Mouse (Mus musculus) kidney, embryonic 14.5 days (tissue): ENCODE results near the gene Pip5k1b. TPM values are rescaled to one million over a fixed set of nuclear protein-coding genes. Genes with fewer than 3 reads are reported as not detected.

Experiments
- ATAC-seq: fragments of 200-750 bp; cut with Nextera tagmentation; 2 replicates; pipeline ENCODE4 v1.8.0; 2017; ENCODE audit warnings: moderate number of reproducible peaks, mild to moderate bottlenecking, moderate TSS enrichment, moderate library complexity; ENCODE audit not compliant: low FRiP score, low TSS enrichment
- H3K27ac ChIP-seq: fragments of 300-500 bp; sonication (generic); 2 replicates; pipeline ENCODE4 v1.5.1; 2014; ENCODE audit warnings: low read depth, mild to moderate bottlenecking, low read length, moderate library complexity, mixed read lengths
- H3K27me3 ChIP-seq: fragments of 300-500 bp; sonication (generic); 2 replicates; pipeline ENCODE4 v1.6.1; 2014; ENCODE audit warnings: mild to moderate bottlenecking, low read length; ENCODE audit not compliant: control insufficient read depth, insufficient read depth
- H3K36me3 ChIP-seq: fragments of 300-500 bp; sonication (generic); 2 replicates; pipeline ENCODE4 v1.6.1; 2014; ENCODE audit warnings: low read length, mixed read lengths; ENCODE audit not compliant: control insufficient read depth, insufficient read depth
- H3K4me1 ChIP-seq: fragments of 300-500 bp; sonication (generic); 2 replicates; pipeline ENCODE4 v1.6.1; 2014; ENCODE audit warnings: low read length, mixed read lengths; ENCODE audit not compliant: control insufficient read depth, insufficient read depth
- H3K4me2 ChIP-seq: fragments of 300-500 bp; sonication (generic); replicated peaks from 2 replicates; pipeline ENCODE4 v1.6.1; 2014; ENCODE audit warnings: low read depth, mild to moderate bottlenecking, low read length
- H3K4me3 ChIP-seq: fragments of 300-500 bp; sonication (generic); 2 replicates; pipeline ENCODE4 v1.5.1; 2014; ENCODE audit warnings: mild to moderate bottlenecking, low read length
- H3K9ac ChIP-seq: fragments of 300-500 bp; sonication (generic); 2 replicates; pipeline ENCODE4 v1.6.1; 2014; ENCODE audit warnings: low read depth, mild to moderate bottlenecking, low read length, moderate library complexity
- H3K9me3 ChIP-seq: fragments of 300-500 bp; sonication (generic); 2 replicates; pipeline ENCODE4 v1.6.1; 2016; ENCODE audit warnings: low read length; ENCODE audit not compliant: control insufficient read depth
- WGBS: fragments of 180-500 bp; shearing (Covaris S2); extraction: QIAGEN DNeasy Blood & Tissue Kit; methylation state at CpG from one replicate; pipeline ENCODE4 v1.1.7; 2014; 5-methylcytosine and 5-hydroxymethylcytosine counted together
- polyA plus RNA-seq: library from polyadenylated mRNA; unstranded; fragments of >200 nt; fragmentation: Nextera tagmentation; extraction: Ambion mirVana; gene quantifications from 2 replicates; pipeline ENCODE4 v1.2.1, GENCODE M21; 2014

Pip5k1b gene
- polyA plus RNA-seq, 1 experiment from 2014 or later: 3.1 TPM

DNA sequence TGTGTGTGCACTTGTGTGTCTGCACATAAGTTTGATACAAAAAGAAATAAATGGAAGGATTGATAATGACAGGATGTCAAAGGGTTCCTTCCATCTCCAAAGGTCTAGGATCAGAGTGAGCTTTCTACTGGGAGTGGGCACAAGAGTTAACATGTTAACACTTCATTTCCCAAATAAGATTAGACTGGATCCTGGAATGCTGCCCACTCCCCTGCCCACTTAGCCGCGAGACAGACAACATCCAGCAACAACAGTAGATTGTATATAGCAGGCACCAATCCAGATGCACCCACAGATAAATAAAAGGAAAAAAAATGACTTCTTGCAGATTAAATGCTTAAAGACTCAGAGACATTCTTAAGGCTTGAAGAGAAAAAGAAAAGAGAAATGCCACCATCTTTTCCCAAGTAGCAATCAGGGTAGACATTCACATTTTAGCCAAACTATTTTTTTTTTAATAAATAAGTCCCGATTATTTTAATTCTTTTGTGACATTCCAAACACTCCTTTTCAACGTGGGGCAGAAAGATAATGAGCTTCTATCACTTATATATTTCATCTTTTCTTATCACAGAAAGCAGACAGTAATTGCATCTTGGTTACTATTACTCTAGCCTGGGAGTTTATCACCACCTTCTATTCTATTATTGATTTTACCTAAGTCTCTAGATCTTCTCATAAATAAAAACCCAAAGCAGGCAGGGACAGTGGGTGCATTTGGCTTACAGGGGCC, 219.9 kb downstream of the Pip5k1b start:
- WGBS: 70% methylated on average over 4 of the region's 4 CpGs
- no peaks in the 10 kb centered on the region for H3K27me3 ChIP-seq
- no peak overlapping the region for H3K9ac ChIP-seq
- no peaks in the 10 kb centered on the region for H3K36me3 ChIP-seq
- no peak overlapping the region for H3K4me3 ChIP-seq
- no peak overlapping the region for H3K4me2 ChIP-seq
- no peak overlapping the region for H3K27ac ChIP-seq
- H3K9me3 ChIP-seq: no peaks in the 10 kb centered on the region
- no peak for ATAC-seq
- no peaks in the 10 kb centered on the region for H3K4me1 ChIP-seq

DNA sequence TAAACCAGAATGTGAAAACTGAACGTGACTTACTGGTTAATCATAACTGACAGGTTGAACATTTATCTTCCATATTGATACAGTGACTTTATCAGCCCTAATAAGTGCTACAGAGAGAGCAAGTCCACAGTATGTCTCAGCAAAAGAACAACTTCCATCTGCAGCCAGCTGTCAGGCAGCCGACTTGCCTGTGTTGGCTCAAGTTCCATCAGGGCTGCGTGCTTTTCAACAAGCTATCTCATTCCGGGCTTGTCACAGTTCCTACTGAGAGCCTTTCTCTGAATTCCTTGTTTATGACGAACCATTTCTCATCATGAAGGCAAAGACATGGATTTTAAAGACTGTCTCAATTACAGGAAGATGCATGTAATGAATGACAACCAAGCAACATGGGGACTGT, 222.7 kb downstream of the Pip5k1b start:
- no peak overlapping the region for H3K4me3 ChIP-seq
- no peaks in the 10 kb centered on the region for H3K4me1 ChIP-seq
- no peak overlapping the region for H3K27ac ChIP-seq
- H3K36me3 ChIP-seq: no peaks in the 10 kb centered on the region
- no peak for ATAC-seq
- no peaks in the 10 kb centered on the region for H3K9me3 ChIP-seq
- H3K4me2 ChIP-seq: no peak overlapping the region
- H3K9ac ChIP-seq: no peak overlapping the region
- no peaks in the 10 kb centered on the region for H3K27me3 ChIP-seq
- WGBS: 50% methylated on average over 5 of the region's 5 CpGs

GRCm38 (mm10) chr19:24331274-24331673, 224.4 kb downstream of the Pip5k1b start:
- Histone ChIP-seq H3K36me3 (no peaks in the 10 kb centered on the region), H3K9me3 (no peaks in the 10 kb centered on the region), H3K4me2 (no peak overlapping the region), H3K9ac (no peak overlapping the region), H3K4me3 (no peak overlapping the region), H3K27ac (no peak overlapping the region), H3K27me3 (no peaks in the 10 kb centered on the region), H3K4me1 (no peaks in the 10 kb centered on the region)
- WGBS: 76% methylated on average over 2 of the region's 2 CpGs
- no peak for ATAC-seq

GRCm38 (mm10) chr19:24330366-24330765, 225.3 kb downstream of the Pip5k1b start:
- H3K4me1 ChIP-seq: no peaks in the 10 kb centered on the region
- 67% methylated on average over 2 of the region's 2 CpGs for WGBS
- no peak overlapping the region for H3K4me3 ChIP-seq
- H3K27ac ChIP-seq: no peak overlapping the region
- H3K9me3 ChIP-seq: no peaks in the 10 kb centered on the region
- H3K4me2 ChIP-seq: no peak overlapping the region
- H3K27me3 ChIP-seq: no peaks in the 10 kb centered on the region
- H3K36me3 ChIP-seq: no peaks in the 10 kb centered on the region
- no peak overlapping the region for H3K9ac ChIP-seq
- ATAC-seq: no peak

DNA sequence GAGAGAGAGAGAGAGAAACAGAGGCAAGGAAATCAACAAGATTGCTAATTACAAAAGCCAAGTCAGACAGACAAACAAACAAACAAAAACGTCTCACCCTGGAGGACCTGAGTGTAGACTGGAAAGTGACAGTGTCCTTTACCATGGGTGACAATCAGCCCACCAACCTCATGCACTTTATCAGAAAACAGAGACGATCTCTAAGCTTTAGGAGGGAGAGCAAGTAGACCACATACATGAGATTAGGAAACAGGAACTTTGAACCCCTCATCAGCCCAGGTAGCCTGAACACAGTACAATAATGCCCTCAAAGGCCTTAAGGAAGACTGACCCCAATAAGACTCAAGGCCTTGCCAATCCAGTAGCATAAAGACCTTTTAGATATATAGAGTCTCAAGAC, 227.8 kb downstream of the Pip5k1b start:
- 57% methylated on average over 2 of the region's 2 CpGs for WGBS
- no peak overlapping the region for H3K27ac ChIP-seq
- H3K9me3 ChIP-seq: no peaks in the 10 kb centered on the region
- H3K4me3 ChIP-seq: no peak overlapping the region
- no peaks in the 10 kb centered on the region for H3K36me3 ChIP-seq
- no peak overlapping the region for H3K4me2 ChIP-seq
- ATAC-seq: no peak
- H3K9ac ChIP-seq: no peak overlapping the region
- peaks cover 9% of the 10 kb centered on the region for H3K4me1 ChIP-seq
- no peaks in the 10 kb centered on the region for H3K27me3 ChIP-seq

DNA sequence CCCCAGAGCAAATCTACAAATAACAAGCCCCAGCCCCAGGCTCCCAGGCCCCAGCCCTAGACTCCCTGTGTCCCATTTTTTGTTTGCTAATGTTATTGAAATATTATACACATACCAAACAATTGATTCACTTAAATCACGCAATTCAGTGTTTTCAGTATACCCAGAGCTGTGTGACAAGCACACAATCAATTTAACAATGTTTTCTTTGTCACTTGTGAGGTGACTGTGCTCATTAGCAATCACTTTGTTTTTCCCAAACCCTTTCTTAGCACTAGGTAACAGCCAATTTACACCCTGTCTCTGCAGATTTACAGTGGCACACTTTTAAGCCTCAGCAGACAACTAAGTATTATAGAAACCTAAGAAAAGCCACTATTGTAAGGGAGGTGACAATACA, 228.7 kb downstream of the Pip5k1b start:
- Histone ChIP-seq H3K27ac (no peak overlapping the region), H3K9ac (no peak overlapping the region), H3K4me1 (peaks cover 9% of the 10 kb centered on the region), H3K36me3 (no peaks in the 10 kb centered on the region), H3K4me2 (no peak overlapping the region), H3K27me3 (no peaks in the 10 kb centered on the region), H3K9me3 (no peaks in the 10 kb centered on the region), H3K4me3 (no peak overlapping the region)
- 39% methylated on average over 1 of the region's 1 CpGs for WGBS
- ATAC-seq: no peak

- no peak overlapping the region for H3K4me3 ChIP-seq
- H3K9ac ChIP-seq: no peak overlapping the region
- H3K27ac ChIP-seq: no peak overlapping the region
- WGBS: 81% methylated on average over 6 of the region's 6 CpGs
- no peaks in the 10 kb centered on the region for H3K36me3 ChIP-seq
- H3K9me3 ChIP-seq: no peaks in the 10 kb centered on the region
- no peak for ATAC-seq
- H3K4me1 ChIP-seq: peaks cover 9% of the 10 kb centered on the region
- H3K4me2 ChIP-seq: no peak overlapping the region
- no peaks in the 10 kb centered on the region for H3K27me3 ChIP-seq
These were observed 230.0 kb downstream of the Pip5k1b start for GRCm38 (mm10) chr19:24325692-24326091.

DNA sequence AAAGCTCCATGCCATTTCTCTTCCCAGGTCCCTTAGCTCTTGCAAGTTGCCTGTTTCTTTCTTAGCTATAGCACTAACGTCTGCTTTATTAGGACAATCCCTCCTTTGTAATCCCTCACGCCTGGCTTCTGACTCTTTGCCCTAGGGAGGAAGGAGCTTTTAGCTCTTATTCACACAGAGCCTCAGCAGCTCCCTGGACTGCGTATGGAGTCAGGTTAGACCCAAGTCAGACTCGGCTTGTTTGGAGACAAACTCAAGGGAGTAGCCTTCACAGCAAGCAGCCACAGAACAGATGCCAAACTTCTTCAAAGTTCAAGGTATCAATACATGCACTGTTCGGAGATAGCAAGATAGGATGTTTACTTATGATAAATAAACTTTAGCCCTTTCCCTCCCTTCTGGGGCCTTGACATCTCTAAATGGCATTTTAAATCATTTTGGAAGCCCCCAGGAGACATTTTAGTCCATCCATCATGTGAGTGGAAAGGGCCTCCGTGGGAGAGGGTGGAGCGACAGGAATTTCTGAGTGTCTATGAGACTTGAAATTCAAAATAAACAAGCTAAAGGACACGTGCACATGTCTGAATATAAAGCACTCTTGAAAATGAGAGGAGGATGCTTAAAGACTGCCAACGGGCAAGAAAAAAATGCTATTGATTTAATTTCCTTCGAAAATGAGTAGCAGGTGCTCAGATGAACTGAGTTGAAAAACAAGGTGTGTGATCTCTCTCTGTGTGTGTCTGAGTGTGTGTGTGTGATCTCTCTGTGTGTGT, 231.6 kb downstream of the Pip5k1b start:
- H3K4me3 ChIP-seq: no peak overlapping the region
- H3K27ac ChIP-seq: no peak overlapping the region
- no peaks in the 10 kb centered on the region for H3K9me3 ChIP-seq
- WGBS: 24% methylated on average over 10 of the region's 10 CpGs
- no peak overlapping the region for H3K4me2 ChIP-seq
- peaks cover 9% of the 10 kb centered on the region for H3K4me1 ChIP-seq
- no peak overlapping the region for H3K9ac ChIP-seq
- no peak for ATAC-seq
- H3K36me3 ChIP-seq: no peaks in the 10 kb centered on the region
- H3K27me3 ChIP-seq: no peaks in the 10 kb centered on the region

- Histone ChIP-seq H3K4me1 (peaks cover 17% of the 10 kb centered on the region), H3K27me3 (no peaks in the 10 kb centered on the region), H3K36me3 (no peaks in the 10 kb centered on the region), H3K9me3 (no peaks in the 10 kb centered on the region), H3K27ac (no peak overlapping the region), H3K9ac (no peak overlapping the region), H3K4me3 (no peak overlapping the region), H3K4me2 (no peak overlapping the region)
- WGBS: 90% methylated on average over 8 of the region's 8 CpGs
- ATAC-seq: no peak
These were observed 233.8 kb downstream of the Pip5k1b start for GRCm38 (mm10) chr19:24321900-24322311.
